Mouse (Mus musculus): ENCODE data around the gene Dyrk1a.

Gene Dyrk1a

DNA sequence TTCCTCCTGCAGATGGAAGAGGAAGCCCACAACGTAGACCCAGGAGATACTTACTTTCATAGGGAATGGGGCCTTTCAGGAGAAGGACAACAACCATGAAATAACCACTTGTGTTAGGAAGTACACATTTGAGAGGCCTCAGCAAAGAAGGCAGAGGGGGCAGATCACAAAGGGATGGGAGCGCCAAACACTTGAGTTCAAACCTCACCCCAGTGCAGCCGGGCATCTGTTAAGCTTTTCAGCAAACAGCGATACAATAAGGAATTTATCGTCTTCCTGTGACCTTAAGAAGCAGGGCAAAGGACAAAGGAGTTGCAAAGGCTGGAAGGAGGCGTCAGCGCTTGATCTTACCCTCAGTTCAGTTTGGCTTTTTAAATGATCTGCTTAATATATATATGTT lies 10.0 kb upstream of the Dyrk1a start:
- DNase-seq, result no peak

DNA sequence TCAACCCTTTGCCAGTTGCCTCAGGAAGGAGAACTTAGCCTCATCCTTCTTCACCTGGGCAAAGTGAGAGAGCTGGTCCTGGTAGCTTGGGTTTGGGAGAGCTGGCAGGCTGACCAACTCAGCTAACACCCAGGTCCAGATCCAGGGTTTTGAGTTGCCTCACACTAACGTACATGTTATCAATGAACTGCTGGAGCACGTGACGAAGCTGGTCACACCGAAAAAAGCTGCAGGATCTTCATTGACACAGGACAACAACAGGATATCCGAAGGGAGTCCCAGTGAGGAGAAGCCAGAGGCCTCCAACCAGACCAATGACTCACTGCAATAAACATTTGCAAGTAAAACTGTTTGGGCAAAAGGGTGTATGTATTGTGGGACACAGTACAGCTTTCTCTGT lies 9.2 kb upstream of the Dyrk1a start:
- DNase-seq, result no peak

DNA sequence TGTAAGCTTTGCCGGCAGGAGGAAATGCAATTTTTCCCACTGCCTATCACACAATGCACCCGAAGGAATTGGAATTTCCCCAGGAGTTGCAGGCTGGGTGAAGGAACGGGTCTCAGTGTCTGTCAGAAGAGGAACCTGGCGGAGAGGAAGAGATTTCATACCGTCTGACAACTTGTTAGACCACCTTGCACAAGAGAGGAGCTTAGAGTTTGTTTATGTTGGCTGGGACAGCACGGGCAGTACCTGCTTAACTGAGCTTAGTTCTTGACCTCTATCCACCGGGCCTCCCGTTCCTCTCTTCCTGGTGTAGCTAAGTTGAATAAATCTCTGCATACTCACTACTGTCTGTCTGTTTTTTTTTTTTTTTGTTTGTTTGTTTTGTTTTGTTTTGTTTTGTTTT lies 3.7 kb upstream of the Dyrk1a start:
- DNase-seq, result no peak

DNA sequence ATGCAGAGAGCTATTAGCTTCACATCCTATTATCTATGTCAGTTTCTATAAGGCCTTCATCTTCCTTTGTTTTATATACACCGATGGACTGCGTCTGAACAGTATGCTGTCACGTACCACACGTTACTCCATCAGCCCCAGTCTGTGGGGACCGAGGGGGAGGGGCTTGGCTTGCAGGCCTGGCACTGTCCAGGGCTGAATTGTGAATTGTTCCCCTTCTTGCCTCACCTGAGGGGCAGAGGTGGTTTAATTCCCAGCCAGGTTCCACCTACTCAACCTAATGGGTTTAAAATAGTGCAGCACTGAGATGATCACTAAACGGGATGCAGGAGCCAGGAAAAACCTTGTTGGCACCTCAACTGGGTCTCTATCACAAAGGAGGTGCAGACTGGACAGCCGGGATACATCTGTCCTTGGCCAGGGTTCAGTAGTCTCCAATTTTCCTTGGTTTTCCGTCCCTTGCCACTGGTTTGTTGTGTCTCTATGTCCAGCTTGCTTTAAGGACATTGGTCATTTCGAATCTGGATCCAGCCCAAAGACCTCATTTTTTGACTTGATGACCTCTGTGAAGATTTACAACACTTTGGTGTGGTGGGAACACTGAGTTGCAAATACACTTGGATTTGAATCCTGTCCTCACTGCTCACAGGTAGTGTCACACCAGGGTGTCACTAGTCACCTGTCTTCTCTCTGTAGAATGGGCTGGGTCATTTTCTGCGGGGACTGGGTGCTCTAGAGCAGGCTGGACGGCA lies 2.8 kb upstream of the Dyrk1a start:
- no peak for DNase-seq

DNA sequence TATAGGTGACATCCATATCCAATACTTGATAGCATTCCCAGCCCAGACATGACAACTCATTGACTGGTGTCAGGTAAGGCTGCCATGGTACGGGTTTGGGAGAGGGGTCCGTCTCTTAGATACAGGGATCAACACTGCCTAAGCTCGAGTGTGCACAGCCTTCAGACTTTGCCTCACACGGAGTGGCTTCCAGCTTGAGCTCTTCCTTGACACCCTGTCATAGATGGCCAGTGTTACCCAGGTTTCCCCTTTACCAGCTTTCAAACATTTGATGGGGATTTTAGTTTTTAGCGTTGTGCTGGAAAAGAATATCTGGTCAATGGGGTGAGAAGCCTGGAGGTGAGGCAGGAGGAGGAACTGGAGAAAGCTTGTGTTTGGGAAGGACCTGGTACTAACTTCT lies 2.1 kb upstream of the Dyrk1a start:
- no peak for DNase-seq

DNA sequence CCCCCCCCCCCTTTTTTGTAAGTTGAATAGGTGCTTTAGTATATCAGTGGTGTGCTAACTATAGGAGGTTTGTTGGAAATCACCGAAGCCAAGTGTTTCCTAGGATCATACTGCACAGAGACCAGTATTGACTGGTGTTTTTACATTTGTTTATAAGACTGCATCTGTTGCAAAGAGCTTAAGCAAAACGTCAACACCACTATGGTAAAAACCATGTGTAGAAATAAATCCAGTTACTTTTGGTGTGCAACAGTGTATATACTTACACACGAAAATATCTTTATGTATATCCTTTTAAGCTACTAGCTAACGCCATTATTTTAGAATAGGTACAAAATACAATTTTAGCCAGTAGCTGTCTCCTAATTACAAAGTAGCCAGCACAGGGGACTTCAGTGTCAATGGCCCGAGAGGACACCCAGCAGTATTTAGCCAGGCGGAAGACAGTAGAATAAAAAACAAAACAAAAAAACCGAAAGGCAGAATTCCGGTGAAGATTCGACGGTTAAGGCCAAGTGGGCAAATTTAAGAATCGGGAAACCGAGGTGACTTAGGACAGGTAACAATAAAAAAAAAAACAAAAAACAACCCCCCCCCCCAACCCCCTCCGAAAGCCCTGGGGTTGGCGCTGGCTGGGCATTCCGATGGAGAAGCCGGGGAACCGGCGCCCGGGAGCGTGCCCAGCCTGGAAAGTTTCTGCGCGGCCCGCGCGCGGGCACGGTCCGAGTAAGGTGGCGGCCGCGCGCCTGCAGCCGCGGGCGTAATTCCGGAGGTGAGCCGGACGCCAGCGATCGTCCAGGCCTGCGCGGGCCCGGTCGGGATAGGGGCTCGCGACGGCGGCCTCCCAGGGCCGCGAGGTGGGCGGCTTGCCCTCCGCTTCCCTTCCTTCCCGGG lies 1.2 kb upstream of the Dyrk1a start:
- DNase-seq, result peak; percentile 86 to 94

DNA sequence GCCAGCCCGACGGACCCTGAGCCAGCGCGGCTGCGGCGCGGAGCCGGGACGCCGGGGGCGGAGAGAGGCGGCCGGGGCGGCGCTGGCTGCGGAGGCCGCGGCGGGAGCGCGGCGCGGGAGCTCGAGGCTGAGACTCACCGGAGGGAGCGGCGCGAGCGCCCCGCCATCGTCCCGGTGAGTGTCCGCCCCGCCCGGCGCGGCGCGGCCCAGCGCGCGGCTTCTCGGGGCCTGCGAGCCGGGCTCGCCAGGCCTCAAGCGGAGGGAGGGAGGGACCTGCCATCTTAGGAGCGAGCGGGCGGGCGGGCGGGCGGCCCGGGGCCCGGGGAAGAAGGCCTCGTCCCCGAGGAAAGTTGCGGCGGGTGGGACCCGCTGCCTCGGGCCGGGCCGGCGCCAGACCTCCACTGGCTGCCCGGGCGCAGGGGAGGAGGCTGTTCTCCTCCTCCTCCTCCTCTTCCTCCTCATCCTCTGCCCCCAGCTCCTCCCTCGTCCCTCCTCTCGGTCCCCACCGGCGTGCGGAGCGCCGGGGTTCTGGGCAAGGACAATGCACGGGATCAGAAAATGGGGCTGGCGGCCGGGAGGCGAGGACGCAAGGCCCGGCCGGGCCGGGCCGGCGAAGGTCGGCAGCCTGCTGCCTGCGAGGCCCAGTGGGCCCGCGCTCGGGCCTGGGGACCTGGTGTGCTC lies 691 bp downstream of the Dyrk1a start:
- peak; percentile 67 to 87 for DNase-seq

DNA sequence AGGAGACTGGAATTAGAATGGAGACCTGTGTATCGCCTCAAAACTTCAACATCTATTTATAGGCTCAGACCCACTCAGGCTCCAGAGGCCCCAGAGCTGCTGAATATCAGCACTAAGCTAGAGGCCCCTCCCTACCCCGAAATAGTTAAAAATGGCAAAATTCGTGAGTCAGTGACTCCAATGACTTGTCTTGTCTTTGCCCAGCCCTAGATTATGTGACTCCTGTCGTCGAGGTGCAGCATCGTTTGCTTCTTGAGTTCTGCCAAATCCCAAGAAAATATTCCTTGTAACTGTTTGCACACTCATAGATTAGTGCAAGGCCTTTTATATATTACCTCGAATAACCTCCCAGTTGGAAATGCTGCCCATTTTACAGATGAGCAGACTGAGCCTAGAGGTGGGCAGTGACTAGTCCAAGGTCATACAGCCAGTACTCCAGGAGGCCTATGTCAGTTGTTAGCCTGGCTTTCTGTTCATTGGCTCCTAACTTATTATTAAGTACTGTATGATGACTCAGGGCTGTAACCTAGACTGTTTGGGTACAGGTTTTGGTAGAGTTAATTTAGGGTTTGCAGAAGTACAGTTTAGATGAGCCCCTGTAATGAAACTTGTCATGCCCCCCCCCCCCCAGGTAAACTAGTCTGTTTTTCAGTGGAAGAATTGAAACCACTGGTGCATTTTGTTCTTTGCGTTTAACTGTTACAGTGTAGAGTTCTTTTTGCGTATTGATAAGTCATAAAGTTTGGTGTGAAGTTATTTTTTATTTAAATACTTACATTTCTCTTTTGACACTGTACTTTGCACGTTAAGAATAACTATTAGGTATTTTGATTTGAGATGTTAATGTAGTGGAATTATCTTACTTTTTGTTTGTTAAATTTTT lies 1.5 kb downstream of the Dyrk1a start:
- no peak for DNase-seq

DNA sequence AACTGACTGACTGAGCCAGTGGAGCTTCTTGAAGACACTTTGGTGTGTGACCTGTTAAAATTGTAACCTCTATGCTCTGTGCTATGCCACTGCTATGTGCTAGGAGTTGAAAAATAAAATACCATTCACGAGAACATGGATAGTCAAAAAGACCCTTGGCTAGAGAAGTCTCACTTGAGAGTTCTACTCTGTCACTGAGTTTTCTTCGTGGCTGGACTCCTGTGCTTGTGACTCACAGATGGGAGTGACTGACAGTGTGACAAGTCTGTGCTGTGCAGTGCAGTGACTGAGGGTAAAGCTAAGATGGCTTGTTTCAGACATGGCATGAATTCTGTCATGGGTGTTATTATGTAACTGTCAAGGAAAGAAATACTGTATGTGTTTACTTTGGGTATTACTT lies 2.6 kb downstream of the Dyrk1a start:
- DNase-seq, result no peak

DNA sequence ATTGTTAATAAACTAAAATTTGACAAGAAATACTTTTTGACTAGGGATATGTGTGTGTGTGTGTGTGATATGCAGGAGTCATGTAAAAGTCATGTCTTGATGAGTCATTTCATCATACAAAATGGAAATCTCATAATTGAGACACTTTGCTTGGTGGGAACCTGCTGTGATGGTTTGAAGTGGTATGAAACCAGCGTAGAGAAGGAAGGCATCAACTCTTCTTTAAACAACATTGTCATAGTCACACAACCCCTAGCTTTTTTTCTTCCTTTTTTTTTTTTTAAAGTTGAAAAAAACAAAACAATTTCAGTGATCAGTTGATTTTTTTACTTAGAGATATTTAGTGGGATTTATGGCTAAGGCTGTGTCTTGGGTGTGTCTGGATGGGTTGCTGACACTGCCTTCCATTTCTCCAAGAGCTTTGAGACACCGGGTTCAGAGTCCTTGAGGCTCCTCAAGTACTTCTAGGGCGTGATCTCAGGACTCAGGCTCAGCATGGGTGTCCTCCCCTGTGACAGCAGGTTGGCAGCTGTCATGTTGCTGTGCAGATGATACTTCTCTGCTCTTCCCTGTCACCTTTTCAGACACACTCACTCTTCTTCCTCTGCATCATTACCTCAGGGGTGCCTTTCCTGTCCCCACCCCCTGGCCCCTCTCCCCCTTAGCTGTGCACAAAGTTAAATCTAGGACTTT lies 4.4 kb downstream of the Dyrk1a start:
- no peak for DNase-seq

DNA sequence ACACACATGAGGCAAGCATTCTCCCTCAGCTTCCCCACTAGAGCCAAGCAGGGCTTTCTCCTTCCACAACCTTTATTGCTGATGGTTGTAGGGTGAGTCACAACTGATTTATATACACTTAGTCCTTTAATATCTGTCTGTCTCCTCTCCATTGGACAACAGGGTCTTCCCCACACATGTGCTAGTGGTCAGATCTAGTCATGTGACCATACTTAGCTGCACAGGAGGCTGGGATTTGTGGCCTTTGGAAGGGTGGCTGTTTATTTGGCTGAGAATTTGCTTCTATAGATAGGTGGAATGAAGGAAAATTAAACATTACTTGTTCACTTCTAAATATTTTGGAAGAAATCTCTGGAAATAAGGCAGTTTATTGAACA lies 4.9 kb downstream of the Dyrk1a start:
- no peak for DNase-seq

DNA sequence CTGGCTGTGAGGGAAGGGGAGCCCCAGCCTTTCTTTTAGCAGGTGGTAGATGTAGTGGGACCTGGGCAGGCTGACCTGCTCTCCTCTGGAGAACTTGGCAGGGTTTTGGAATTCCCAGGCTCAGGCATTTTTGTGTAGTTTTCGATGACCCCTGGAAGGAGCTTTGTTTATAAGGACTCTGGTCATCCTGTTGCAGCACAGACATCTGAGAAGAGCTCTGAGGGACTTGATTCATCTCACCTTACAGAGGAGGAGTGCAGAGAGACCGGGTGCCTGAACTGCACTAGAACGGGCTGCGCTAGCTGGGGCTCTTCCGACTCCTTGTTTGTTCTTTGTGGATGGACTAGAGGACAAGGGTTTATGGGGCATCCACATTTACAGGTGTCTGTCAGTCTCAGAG lies 5.9 kb downstream of the Dyrk1a start:
- DNase-seq, result no peak

DNA sequence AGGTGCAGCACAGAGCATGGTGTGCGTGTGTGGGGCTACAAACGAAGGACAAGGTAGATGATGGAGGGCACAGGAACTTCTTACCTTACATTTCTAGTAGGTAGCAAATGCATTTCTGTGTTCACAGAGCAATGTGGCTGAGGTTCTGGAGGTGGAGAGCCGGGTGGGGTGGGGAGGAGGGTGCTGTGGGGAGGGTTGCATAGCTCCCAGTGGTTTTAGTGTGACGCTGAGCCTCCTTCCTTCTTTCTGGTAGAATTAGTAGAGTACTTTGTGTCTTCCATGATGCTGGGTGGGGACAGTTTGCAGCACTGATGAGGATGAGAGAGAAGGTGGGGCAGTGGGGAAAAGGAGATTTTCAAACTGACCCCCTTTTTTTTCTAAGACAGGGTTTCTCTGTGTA lies 9.5 kb downstream of the Dyrk1a start:
- DNase-seq, result no peak

DNA sequence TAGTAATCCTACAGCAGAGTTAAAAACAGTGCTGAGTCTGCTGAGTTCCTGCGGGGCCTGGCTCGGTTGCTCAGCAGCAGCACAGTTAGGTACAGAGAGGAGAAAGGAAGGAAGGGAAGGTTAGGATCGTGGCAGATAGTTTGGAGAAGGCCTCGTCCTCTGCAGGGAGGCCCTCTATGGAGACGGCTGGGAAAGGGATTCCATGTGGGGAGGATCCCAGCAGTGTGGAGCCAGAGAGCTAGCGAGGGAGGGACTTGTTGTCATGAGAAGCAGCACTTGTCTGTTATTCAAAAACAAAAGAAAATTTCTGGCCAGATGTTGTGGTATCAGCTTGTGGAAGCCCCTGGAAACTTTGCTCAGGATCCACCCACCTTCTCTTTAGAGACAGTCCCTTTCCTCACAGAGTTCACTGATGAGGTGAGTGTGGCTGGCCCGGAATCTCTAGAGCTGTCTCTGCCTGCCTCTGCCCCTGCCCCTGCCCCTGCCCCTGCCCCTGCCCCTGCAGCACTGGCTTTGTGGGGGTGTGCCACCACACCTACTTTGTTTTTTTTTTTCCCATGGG lies 11.1 kb downstream of the Dyrk1a start:
- DNase-seq, result peak; percentile 28 to 51

DNA sequence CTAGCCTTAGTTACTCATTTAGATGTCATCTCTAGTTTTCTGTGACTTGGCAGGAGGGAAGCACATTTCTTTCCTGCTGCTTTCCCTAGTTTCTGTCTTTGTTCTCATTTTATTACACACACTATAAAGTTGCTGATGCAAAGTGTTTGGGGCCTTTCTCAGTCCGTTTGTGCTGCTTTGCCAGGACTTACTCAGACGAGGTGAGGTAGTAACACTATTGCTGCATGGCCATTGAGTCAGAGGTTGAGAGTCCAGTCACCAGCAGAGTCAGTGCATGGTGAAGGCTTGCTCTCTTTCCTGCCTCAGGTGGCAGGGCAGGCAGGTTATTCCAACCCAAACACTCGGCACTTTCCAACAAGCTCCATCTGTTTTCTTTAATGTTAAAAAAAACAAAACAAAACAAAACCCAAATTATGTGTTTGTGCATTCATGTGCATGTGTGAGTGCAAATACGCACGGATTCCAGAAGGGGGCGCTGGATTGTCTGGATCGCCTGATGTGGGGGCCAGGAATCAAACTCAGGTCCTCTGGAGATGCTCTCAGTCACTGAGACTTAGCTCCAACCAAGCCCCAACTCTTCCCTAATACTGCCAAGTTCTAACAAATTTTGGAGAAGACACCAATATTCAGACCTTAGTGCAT lies 16.7 kb downstream of the Dyrk1a start:
- no peak for DNase-seq

DNA sequence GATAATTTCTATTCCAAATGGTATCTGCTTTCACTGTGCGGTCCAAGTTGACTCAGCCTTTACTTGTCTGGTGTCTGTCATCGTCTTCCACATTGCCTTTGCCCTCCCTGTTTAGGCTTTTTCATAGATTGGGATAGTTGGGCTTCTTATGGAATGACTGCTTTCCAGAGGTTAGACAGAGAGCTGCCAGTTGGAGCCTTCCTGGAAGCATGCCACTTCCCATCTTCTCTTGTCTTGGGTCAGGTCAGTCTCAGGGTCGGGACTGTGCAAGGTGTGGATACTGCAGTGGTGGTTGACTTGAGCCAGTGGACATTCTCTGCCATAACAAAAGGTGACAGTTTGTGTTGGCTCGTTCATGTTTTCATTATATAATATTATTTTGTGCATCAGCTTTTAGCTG lies 17.7 kb downstream of the Dyrk1a start:
- no peak for DNase-seq

DNA sequence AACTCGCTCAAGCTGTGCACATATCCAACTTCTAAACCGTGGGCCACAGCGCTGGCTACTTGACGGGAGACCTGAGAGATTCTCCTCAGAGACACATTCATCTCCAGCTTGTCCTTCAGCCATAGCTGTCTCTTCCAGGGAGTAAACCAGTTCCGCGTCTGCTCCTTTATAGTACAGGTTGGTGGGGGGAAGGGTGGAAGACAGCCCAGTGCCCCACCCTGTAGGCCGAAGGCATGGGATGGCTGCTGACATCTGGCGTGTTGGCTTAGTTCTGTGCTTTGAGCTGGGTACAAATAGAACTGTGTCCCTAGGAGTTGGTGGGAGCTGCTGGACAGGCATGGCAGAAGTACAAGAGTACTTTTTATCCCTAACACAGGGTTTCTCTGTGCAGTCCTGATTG lies 18.4 kb downstream of the Dyrk1a start:
- no peak for DNase-seq

DNA sequence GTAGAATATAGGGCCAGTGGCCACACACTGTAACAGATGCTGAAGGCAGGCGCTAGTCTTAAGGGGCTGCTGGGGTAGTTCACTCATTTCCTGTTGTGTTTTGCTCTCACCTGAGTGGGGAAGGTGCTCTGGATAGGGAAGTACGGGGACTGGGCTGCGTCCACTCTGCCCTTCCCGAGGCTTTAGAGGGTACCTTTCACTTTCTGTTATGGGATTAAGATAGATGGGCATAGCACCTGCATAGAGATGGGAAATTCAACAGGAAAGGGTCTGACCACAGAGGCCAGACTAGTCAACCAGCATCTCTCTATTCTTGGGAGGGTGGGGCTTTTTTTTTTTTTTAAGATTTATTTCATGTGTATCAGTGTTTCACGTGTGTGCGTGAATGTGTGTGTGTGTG lies 19.2 kb downstream of the Dyrk1a start:
- no peak for DNase-seq

DNA sequence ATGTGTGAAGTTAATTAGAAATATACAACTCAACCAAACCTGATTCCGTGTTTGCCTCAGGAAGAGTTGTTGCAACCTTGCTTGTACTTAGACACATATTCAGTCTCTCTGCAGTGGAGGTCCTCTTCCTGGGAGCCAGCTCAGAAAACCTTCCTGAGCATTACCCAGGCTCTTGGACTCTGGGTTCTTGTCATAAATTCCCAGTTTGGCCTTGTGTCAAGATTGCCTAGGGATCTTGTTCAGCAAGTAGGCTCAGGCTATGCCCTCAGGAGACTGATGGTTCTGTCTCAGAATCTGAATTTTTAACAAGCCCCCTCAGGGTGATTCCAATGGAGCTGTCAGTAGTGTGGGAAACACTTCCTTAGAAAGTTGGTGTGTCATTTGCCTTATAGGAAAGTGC lies 19.8 kb downstream of the Dyrk1a start:
- peak in 1 of 2 experiments; percentile 25 for DNase-seq

DNA sequence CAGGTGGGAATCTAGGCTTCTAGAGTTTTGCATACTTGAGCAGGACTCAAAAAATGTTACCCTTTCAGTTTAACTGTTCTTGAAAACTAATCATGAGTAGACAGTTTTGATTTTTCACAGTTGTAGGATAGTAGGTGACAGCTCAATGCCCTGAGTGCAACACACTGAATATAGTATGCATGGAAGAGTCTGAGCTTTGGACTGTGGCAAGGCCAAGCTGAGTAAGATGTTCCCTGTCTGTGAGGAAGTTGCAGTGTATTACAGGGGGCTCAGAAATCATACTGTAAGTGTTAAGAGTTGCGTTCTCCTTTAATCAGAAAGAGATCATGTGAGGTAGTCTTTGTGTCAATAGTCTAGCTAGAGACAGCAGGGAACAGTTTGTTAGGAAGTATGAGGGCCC lies 20.4 kb downstream of the Dyrk1a start:
- no peak for DNase-seq

DNA sequence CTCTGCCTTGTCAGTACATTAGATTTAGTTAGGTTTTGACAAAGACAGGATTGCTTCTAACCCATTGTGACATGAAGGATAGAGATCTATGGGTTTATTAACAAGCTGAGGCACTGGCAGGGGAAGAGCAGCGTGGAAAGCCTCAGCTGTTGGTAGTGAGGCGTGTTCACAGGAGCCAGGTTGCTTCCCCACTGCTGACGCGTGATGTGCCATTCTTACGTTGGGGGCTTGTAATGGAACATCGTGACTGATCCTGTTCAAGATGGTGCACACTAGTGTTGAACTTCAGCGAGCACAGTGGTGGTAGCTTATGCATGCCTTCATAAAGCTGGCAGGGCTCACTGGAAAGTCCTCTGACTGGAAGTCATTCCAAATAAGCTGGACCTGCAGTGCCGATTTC lies 21.2 kb downstream of the Dyrk1a start:
- no peak for DNase-seq
